7 mouse cellular contexts compared by ENCODE assay signal in genomic region chr10:50592355-50593293, GRCm38 (mm10). TPM values are rescaled to one million over a fixed set of nuclear protein-coding genes. Genes with fewer than 3 reads are reported as not detected.
DNase-seq lines count a peak whose midpoint lies in the region; ATAC-seq and TF ChIP-seq lines count a peak whose summit lies in the region.

TSS of gene Ascc3 (plus strand) at chr10:50592669.

- no peaks in the 10 kb centered on the region for H3K9me3 ChIP-seq in embryonic facial prominence, embryonic 12.5 days
- no peaks in the 10 kb centered on the region for H3K9me3 ChIP-seq in limb, embryonic 12.5 days
- H3K9me3 ChIP-seq in midbrain, embryonic 15.5 days: no peaks in the 10 kb centered on the region

- ATAC-seq in embryonic facial prominence, embryonic 12.5 days (ENCODE audit: insufficient number of reproducible peaks, insufficient read depth, low FRiP score, low TSS enrichment): peak; percentile 97
- peak; percentile 99 for ATAC-seq in limb, embryonic 12.5 days (ENCODE audit: insufficient number of reproducible peaks, insufficient read depth, low FRiP score, low TSS enrichment, low read depth)
- ATAC-seq in midbrain, embryonic 15.5 days (replicated peaks): peak; percentile 100

- H3K4me2 ChIP-seq in embryonic facial prominence, embryonic 12.5 days (replicated peaks): peak within 1 kb of the TSS; percentile 61
- H3K4me2 ChIP-seq in limb, embryonic 12.5 days: peak within 1 kb of the TSS; percentile 63
- peak within 1 kb of the TSS; percentile 75 for H3K4me2 ChIP-seq in midbrain, embryonic 15.5 days

- H3K36me3 ChIP-seq in embryonic facial prominence, embryonic 12.5 days: no peaks in the 10 kb centered on the region
- H3K36me3 ChIP-seq in kidney, adult 2 months (ENCODE audit: control insufficient read depth, insufficient read depth, low read length): no peaks in the 10 kb centered on the region
- H3K36me3 ChIP-seq in limb, embryonic 12.5 days: no peaks in the 10 kb centered on the region
- H3K36me3 ChIP-seq in midbrain, embryonic 15.5 days (replicated peaks): no peaks in the 10 kb centered on the region
- no peaks in the 10 kb centered on the region for H3K36me3 ChIP-seq in spleen, adult 2 months (ENCODE audit: control insufficient read depth, insufficient read depth, low read length)

- TF ChIP-seq CTCF in kidney, adult 2 months (conservative IDR thresholded peaks at IDR 0.05; ENCODE audit: insufficient read depth, insufficient read length, low read depth, low read length): no peak
- no peak for TF ChIP-seq CTCF in spleen, adult 2 months (IDR thresholded peaks at IDR 0.05; ENCODE audit: extremely low read depth, insufficient read depth, insufficient read length, insufficient replicate concordance)

- DNase-seq in adrenal gland, postnatal 25 days: peak; percentile 93
- DNase-seq in heart, adult 18-20 months: peak; percentile 94 to 95
- DNase-seq in kidney, adult 2 months: peak; percentile 95
- peak; percentile 82 to 85 for DNase-seq in spleen, adult 2 months (ENCODE audit: low read depth in 1 of 2, low spot score in 2 of 2)

- peak; percentile 54 for TF ChIP-seq POLR2A in kidney, adult 2 months (IDR thresholded peaks at IDR 0.05; ENCODE audit: low read depth, low read length)
- peak; percentile 52 for TF ChIP-seq POLR2A in spleen, adult 2 months (IDR thresholded peaks at IDR 0.05; ENCODE audit: low read depth, low read length)

- H3K9ac ChIP-seq in embryonic facial prominence, embryonic 12.5 days: peak within 1 kb of the TSS; percentile 73
- peak within 1 kb of the TSS; percentile 81 for H3K9ac ChIP-seq in limb, embryonic 12.5 days (replicated peaks)
- peak within 1 kb of the TSS; percentile 70 for H3K9ac ChIP-seq in midbrain, embryonic 15.5 days

- no peaks in the 10 kb centered on the region for H3K27me3 ChIP-seq in embryonic facial prominence, embryonic 12.5 days
- no peaks in the 10 kb centered on the region for H3K27me3 ChIP-seq in kidney, adult 2 months (replicated peaks; ENCODE audit: control insufficient read depth, insufficient read depth, low read length)
- no peaks in the 10 kb centered on the region for H3K27me3 ChIP-seq in limb, embryonic 12.5 days
- H3K27me3 ChIP-seq in midbrain, embryonic 15.5 days (replicated peaks): no peaks in the 10 kb centered on the region
- no peaks in the 10 kb centered on the region for H3K27me3 ChIP-seq in spleen, adult 2 months (ENCODE audit: control insufficient read depth, insufficient read depth, low read length)

- peak within 1 kb of the TSS; percentile 81 for H3K4me3 ChIP-seq in embryonic facial prominence, embryonic 12.5 days
- peak within 1 kb of the TSS; percentile 97 for H3K4me3 ChIP-seq in kidney, adult 2 months (ENCODE audit: insufficient read depth, low read depth, low read length)
- H3K4me3 ChIP-seq in limb, embryonic 12.5 days (replicated peaks): peak within 1 kb of the TSS; percentile 75
- H3K4me3 ChIP-seq in midbrain, embryonic 15.5 days: peak within 1 kb of the TSS; percentile 79
- H3K4me3 ChIP-seq in spleen, adult 2 months (ENCODE audit: extremely low read depth, insufficient read depth, insufficient read length): peak within 1 kb of the TSS; percentile 89

- H3K4me1 ChIP-seq in embryonic facial prominence, embryonic 12.5 days: no peaks in the 10 kb centered on the region
- no peaks in the 10 kb centered on the region for H3K4me1 ChIP-seq in kidney, adult 2 months (ENCODE audit: control insufficient read depth, insufficient read depth, low read length)
- H3K4me1 ChIP-seq in limb, embryonic 12.5 days (replicated peaks): no peaks in the 10 kb centered on the region
- H3K4me1 ChIP-seq in midbrain, embryonic 15.5 days: peaks cover 9% of the 10 kb centered on the region; the same call in 1 of the 2 replicates
- H3K4me1 ChIP-seq in spleen, adult 2 months (ENCODE audit: control insufficient read depth, insufficient read depth, insufficient read length): peaks cover 2% of the 10 kb centered on the region; the same call in 1 of the 2 replicates

- under 1% methylated on average over 78 of the region's 79 CpGs for WGBS in embryonic facial prominence, embryonic 12.5 days
- under 1% methylated on average over 79 of the region's 79 CpGs for WGBS in kidney, adult 2 months
- under 1% methylated on average over 79 of the region's 79 CpGs for WGBS in limb, embryonic 12.5 days
- under 1% methylated on average over 79 of the region's 79 CpGs for WGBS in midbrain, embryonic 15.5 days
- under 1% methylated on average over 75 of the region's 79 CpGs for WGBS in spleen, adult 2 months

- peak within 1 kb of the TSS; percentile 88 for H3K27ac ChIP-seq in embryonic facial prominence, embryonic 12.5 days
- peak within 1 kb of the TSS; percentile 88 for H3K27ac ChIP-seq in kidney, adult 2 months (ENCODE audit: insufficient read depth, low read depth, low read length)
- peak within 1 kb of the TSS; percentile 93 for H3K27ac ChIP-seq in limb, embryonic 12.5 days
- H3K27ac ChIP-seq in midbrain, embryonic 15.5 days: peak within 1 kb of the TSS; percentile 89
- H3K27ac ChIP-seq in spleen, adult 2 months (ENCODE audit: insufficient read depth, low read length): peak within 1 kb of the TSS; percentile 94

RNA-seq across cellular contexts. Expression of gene Ascc3, which starts in this region (rescaled TPM):
- total RNA-seq in adrenal gland, postnatal 25 days (2021): 41.5 and 51.7 TPM in 2 replicates
- 24.0 and 27.0 TPM in 2 replicates for polyA plus RNA-seq in embryonic facial prominence, embryonic 12.5 days (2016; fragmentation: Nextera tagmentation; extraction: Ambion mirVana)
- 10 to 100 TPM; 12.8 TPM for total RNA-seq in heart, adult 18-20 months (2021)
- 10.7 and 11.8 TPM in 2 replicates for polyA plus RNA-seq in kidney, adult 2 months (2012; rRNA removed)
- polyA plus RNA-seq in limb, embryonic 12.5 days (2016; fragmentation: Nextera tagmentation; extraction: Ambion mirVana): 20.4 and 26.0 TPM in 2 replicates
- 14.4 and 17.8 TPM in 2 replicates for polyA plus RNA-seq in midbrain, embryonic 15.5 days (2015; fragmentation: Nextera tagmentation; extraction: Ambion mirVana)
- 10.2 and 12.1 TPM in 2 replicates for polyA plus RNA-seq in spleen, adult 2 months (2012; rRNA removed)

Comparison
In these comparisons a context has a peak if more than half of its experiments do, and no peak if none do; other contexts are left out.
1. Peak in every context shown above with its lines: DNase-seq, ATAC-seq, H3K4me3 ChIP-seq and H3K27ac ChIP-seq.